Mouse (Mus musculus) hindbrain, postnatal 0 days (tissue): ENCODE data around the gene Fam107b. TPM values are rescaled to one million over a fixed set of nuclear protein-coding genes. Genes with fewer than 3 reads are reported as not detected.
A peak's percentile ranks its signal among the peaks of the same experiment; 100 is the strongest.

Experiments
- ATAC-seq: fragments of 200-750 bp; cut with Nextera tagmentation; 2 replicates; pipeline ENCODE4 v1.8.0; 2017; ENCODE audit warnings: mild to moderate bottlenecking, moderate TSS enrichment, moderate library complexity
- DNase-seq: peaks from one replicate; pipeline ENCODE4 v3.0.0-alpha.2; 2015; ENCODE audit warnings: low spot score
- H3K27ac ChIP-seq: fragments of 300-500 bp; sonication (generic); 2 replicates; pipeline ENCODE4 v1.5.1; 2014; ENCODE audit warnings: mild to moderate bottlenecking
- H3K27me3 ChIP-seq: fragments of 300-500 bp; sonication (generic); 2 replicates; pipeline ENCODE4 v1.6.1; 2014; ENCODE audit warnings: low read length, mixed read lengths; ENCODE audit not compliant: insufficient read depth
- H3K36me3 ChIP-seq: fragments of 300-500 bp; sonication (generic); 2 replicates; pipeline ENCODE4 v1.6.1; 2014; ENCODE audit warnings: low read length, mixed read lengths; ENCODE audit not compliant: insufficient read depth
- H3K4me1 ChIP-seq: fragments of 300-500 bp; sonication (generic); 2 replicates; pipeline ENCODE4 v1.6.1; 2014; ENCODE audit warnings: antibody characterized with exemption, low read length, mixed read lengths; ENCODE audit not compliant: insufficient read depth
- H3K4me2 ChIP-seq: fragments of 300-500 bp; sonication (generic); 2 replicates; pipeline ENCODE4 v1.6.1; 2014; ENCODE audit warnings: low read depth, mild to moderate bottlenecking, low read length, moderate library complexity, mixed read lengths
- H3K4me3 ChIP-seq: fragments of 300-500 bp; sonication (generic); 2 replicates; pipeline ENCODE4 v1.5.1; 2014; ENCODE audit warnings: low read length
- H3K9ac ChIP-seq: fragments of 300-500 bp; sonication (generic); replicated peaks from 2 replicates; pipeline ENCODE4 v1.6.1; 2014; ENCODE audit warnings: mild to moderate bottlenecking, low read length, moderate library complexity, mixed read lengths
- H3K9me3 ChIP-seq: fragments of 300-500 bp; sonication (generic); 2 replicates; pipeline ENCODE4 v1.6.1; 2016; ENCODE audit warnings: low read length, mixed read lengths
- CTCF ChIP-seq: IDR thresholded peaks from 2 replicates; pipeline ENCODE4 v1.5.1; 2016; ENCODE audit warnings: antibody characterized with exemption, control low read depth, low read depth
- WGBS: fragments of 180-500 bp; shearing (Covaris S2); extraction: QIAGEN DNeasy Blood & Tissue Kit; methylation state at CpG from one replicate; pipeline ENCODE4 v1.1.7; 2014; 5-methylcytosine and 5-hydroxymethylcytosine counted together
- polyA plus RNA-seq: library from polyadenylated mRNA; unstranded; fragments of >200 nt; fragmentation: Nextera tagmentation; extraction: Ambion mirVana; gene quantifications from 2 replicates; pipeline ENCODE4 v1.2.1, GENCODE M21; 2015
- total RNA-seq: library from RNA; depleted of rRNA; stranded (reverse); fragments of >200 nt; gene quantifications from 2 replicates; pipeline ENCODE4 v1.2.3, GENCODE M21; 2014; rRNA removed

Gene Fam107b
- total and polyA plus RNA-seq, 2 experiments from 2014 or later: 23.6 to 41.3 TPM

GRCm38 (mm10) chr2:3817626-3818025 is 247.3 kb downstream of the Fam107b start:
- 43% methylated on average over 3 of the region's 3 CpGs for WGBS
- DNase-seq (peak; percentile 67), ATAC-seq (no peak)
- no peak overlapping the region for H3K4me2 ChIP-seq
- no peak for TF ChIP-seq CTCF
- H3K27me3 ChIP-seq: no peaks in the 10 kb centered on the region
- H3K27ac ChIP-seq: no peak overlapping the region
- no peaks in the 10 kb centered on the region for H3K9me3 ChIP-seq
- H3K9ac ChIP-seq: no peak overlapping the region
- no peaks in the 10 kb centered on the region for H3K4me1 ChIP-seq
- H3K36me3 ChIP-seq: no peaks in the 10 kb centered on the region
- no peak overlapping the region for H3K4me3 ChIP-seq

- Histone ChIP-seq H3K36me3 (no peaks in the 10 kb centered on the region), H3K9ac (no peak overlapping the region), H3K27me3 (no peaks in the 10 kb centered on the region), H3K9me3 (no peaks in the 10 kb centered on the region), H3K4me2 (no peak overlapping the region), H3K4me3 (no peak overlapping the region), H3K27ac (no peak overlapping the region), H3K4me1 (no peaks in the 10 kb centered on the region)
- DNase-seq (no peak), ATAC-seq (no peak)
- 70% methylated on average over 8 of the region's 8 CpGs for WGBS
- TF ChIP-seq CTCF: no peak
These were observed 252.5 kb downstream of the Fam107b start for GRCm38 (mm10) chr2:3822483-3823455.

Other genes with a start within 250 kb of the Fam107b start
- gene Rpp38, start 237.8 kb upstream of the Fam107b start, total RNA-seq: 7.0 and 8.7 TPM in 2 replicates
- 7.1 and 8.6 TPM in 2 replicates for gene Rpp38, start 237.8 kb upstream of the Fam107b start, polyA plus RNA-seq
- 3.0 TPM in 1 of 2 replicates, not detected in the other for gene Acbd7, start 234.3 kb upstream of the Fam107b start, total RNA-seq
- gene Acbd7, start 234.3 kb upstream of the Fam107b start, polyA plus RNA-seq: 9.0 and 9.2 TPM in 2 replicates
- gene Olah, start 173.3 kb upstream of the Fam107b start, total RNA-seq: not detected in 2 replicates
- 0.20 TPM in 1 of 2 replicates, not detected in the other for gene Olah, start 173.3 kb upstream of the Fam107b start, polyA plus RNA-seq
- 3.0 and 6.4 TPM in 2 replicates for gene Meig1, start 147.8 kb upstream of the Fam107b start, total RNA-seq
- 12.4 and 15.8 TPM in 2 replicates for gene Meig1, start 147.8 kb upstream of the Fam107b start, polyA plus RNA-seq
- 6.8 and 9.6 TPM in 2 replicates for gene Dclre1c, start 146.4 kb upstream of the Fam107b start, total RNA-seq
- 8.1 and 8.5 TPM in 2 replicates for gene Dclre1c, start 146.4 kb upstream of the Fam107b start, polyA plus RNA-seq
- gene Suv39h2, start 95.5 kb upstream of the Fam107b start, total RNA-seq: 5.4 and 6.2 TPM in 2 replicates
- gene Suv39h2, start 95.5 kb upstream of the Fam107b start, polyA plus RNA-seq: 7.9 and 8.9 TPM in 2 replicates
- 8.8 and 10.6 TPM in 2 replicates for gene Gm45902, start 57.7 kb upstream of the Fam107b start, total RNA-seq
- gene Gm45902, start 57.7 kb upstream of the Fam107b start, polyA plus RNA-seq: 5.2 and 5.5 TPM in 2 replicates
- gene Hspa14, start 57.7 kb upstream of the Fam107b start, total RNA-seq: 40.3 and 61.0 TPM in 2 replicates
- gene Hspa14, start 57.7 kb upstream of the Fam107b start, polyA plus RNA-seq: 56.6 and 58.8 TPM in 2 replicates
- 0.32 and 1.1 TPM in 2 replicates for gene Cdnf, start 57.5 kb upstream of the Fam107b start, total RNA-seq
- 0.38 and 0.47 TPM in 2 replicates for gene Cdnf, start 57.5 kb upstream of the Fam107b start, polyA plus RNA-seq